Mouse (Mus musculus) embryo, embryonic 10.5 days (tissue): ENCODE measurements around the gene Terf2.
"Not testable (repeated sequence)": the region's sequence is repeated elsewhere in the genome, so short reads cannot be mapped to it uniquely, and the experiment has no call there.

Experiments
- DNase-seq: peaks from one replicate; pipeline ENCODE4 v3.0.0-alpha.2; 2015; ENCODE audit warnings: low spot score

The Terf2 gene

DNA sequence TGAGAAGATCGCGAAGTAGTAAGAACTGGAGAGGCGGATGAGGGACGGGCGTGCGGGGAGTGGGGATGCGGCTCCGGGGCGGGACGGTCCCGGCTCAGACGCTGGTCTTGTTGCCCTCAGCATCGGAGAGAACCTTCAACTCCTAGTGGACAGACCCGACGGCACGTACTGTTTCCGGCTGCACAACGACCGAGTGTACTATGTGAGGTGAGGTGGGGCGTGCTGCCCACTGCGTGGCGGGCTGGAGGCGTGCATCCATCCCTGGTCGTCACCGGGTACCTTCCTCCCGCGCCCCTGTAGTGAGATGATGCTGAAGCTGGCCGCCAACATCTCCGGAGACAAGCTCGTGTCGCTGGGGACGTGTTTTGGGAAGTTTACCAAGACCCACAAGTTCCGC is 39.4 kb downstream of the Terf2 start:
- DNase-seq = no peak

DNA sequence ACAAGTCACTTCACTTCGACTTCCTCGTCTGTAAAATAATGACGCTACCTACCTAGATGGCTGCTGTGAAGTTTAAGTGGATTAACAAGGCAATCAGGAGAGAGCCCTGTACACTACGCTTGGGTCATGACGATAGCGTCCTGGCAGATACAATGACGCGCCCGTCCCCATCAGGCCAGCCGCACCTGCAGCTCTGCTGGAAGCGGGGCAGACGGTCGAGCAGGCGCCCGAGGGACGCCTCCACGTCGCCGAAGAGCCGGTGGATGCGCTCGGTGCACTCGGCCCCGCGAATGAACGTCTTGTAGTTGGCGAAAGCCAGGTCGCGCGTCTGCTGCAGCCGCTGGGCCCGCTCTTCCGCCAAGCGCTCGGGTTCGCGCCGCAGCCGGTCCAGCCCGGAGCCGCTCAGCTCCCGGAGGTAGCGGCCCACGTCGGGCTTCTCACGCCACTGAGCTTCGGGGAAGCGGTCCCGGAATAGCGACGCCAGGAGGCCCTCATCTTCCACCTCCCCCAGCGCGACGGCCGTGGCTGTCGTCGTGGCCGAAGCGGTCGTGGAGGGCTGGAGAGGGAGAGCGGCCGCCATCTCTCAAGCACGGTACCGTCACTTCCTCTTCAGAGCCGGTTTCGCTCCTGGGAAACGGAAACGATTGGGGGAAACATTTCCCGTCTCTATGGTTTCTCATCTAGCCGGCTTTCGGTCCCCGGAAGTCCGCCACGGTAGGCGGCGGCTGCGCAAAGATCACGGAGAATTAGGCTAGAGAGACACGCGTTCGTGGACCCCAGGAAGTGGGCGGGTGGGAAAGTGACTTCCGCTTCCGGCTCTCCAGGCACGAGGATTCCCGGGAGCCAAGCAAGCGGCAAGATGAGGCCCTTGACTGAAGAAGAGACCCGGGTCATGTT is 40.0 kb downstream of the Terf2 start, which contains the start of the genes Cog8 and Nip7:
Gene Cog8, minus strand, starts transcription at position 614 of the 897 bp plus-strand sequence.
Gene Nip7, plus strand, starts transcription at position 802 of the 897 bp plus-strand sequence.
- DNase-seq = peak; percentile 98

DNA sequence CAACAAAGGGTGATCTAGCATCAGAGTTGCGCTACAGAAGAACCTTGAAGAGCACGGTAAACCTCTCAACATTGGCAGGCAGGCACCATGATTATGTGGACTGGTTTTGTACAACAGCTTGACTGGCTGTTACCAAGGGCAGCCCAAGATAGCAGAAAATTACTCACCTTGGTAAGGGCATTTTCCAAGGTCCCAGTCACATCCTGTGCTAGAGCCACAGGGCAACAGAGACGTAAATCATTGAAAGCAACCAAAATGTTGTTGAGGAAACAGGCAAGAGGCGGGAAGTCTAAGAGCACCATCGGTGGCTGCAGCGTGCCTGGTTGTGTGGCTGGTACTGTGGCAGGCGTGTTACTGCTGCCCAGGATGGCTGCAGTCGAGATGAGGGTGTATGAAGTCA is 44.3 kb downstream of the Terf2 start:
- no peak for DNase-seq

DNA sequence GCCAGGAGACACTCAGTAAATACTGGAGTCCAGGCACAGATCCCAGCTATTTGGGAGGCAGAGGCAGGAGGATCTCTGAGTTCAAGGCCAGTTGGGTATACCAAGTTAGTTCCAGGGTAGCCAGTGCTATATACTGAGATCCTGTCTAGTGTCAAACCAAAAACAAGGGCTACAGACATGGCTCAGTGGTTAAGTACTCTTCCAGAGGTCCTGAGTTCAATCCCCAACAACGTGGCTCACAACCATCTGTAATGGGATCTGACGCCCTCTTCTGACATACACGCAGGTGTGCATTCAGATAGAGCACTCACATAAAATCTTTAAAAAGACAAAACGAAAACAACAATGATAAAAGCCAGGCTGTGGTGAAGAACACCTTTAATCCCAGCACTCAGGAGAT is 46.9 kb downstream of the Terf2 start:
- no peak for DNase-seq

DNA sequence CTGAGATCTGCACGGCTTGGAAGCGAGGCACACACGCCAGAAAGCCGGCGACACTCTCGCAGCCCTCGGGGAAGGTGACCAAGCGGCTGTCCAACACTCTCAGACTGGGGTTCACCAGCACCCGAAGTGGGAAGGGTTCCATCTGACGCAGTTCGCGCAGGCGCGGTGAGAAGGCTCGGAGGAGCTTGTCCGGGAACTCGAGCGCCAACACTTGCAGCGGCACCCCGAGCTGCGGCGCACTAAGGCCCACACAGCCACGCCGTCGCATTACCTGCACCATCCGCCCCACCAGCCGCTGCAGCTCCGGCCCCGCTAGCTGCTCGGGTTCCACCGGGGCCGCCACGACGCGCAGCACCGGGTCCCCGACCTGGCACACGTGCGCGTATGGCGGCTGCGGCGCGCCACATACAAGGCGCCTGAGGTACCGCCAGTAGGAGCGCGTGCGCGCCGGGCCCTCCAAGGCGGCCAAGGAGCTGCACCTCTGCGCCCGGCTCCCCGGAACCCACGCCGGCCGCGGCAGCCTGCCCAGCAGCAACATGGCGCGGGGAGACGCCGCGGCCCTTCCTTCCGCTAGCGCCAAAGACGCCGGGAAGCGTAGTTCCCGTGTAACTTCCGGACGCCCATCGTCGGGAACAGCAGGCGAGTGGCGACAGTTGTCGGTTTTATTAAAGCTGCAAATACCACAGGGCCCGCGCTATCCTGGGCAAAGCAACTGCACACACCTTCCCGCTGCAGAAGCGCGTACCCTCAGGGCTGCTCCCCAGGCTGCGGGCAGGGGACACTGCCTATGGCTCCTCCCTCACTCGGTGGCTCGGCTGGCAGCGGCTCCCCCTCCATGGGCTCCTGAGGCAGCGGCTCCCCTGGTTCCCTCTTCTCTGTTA is 48.0 kb downstream of the Terf2 start, which contains the start of gene Pdf:
Gene Pdf, minus strand, starts transcription at position 554 of the 881 bp plus-strand sequence.
- DNase-seq = peak; percentile 82

DNA sequence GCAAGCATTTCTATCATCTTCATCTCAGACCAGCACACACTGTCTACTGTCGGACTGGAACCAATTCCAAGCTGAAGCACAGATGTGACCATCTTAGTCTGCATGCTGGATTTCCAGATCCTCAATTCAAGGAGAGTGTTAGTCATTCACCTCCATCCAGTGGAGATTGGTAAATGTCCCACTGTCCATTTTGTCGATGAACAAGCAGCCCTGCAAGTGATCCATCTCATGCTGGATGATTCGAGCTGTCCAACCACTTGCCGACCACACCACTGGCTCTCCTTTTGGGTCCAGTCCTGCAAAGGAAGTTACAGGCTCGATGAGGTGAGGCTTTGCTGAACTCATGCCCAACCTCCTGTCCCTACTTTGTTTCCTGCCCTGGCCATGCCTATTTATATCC is 49.4 kb downstream of the Terf2 start:
- DNase-seq = no peak

DNA sequence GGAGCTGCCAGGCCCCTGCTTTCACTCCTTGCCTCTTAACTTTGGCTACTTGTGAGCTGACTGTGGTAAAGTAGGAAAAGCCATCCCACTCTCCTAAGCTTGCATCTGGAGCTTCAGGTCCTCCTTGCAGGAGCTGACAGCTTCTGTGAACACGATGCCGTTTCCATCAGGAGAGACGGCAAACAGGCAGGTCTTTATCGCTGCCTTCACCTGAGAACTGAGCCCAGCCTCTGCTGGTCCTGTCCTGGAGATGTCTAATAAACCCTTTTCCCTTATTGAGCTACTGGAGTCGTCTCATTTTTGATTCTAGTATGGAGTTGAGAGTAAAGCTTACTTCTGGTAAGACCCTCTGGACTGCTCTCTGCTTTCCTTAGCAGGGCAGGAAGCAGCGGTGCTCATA is 50.9 kb downstream of the Terf2 start:
- no peak for DNase-seq

DNA sequence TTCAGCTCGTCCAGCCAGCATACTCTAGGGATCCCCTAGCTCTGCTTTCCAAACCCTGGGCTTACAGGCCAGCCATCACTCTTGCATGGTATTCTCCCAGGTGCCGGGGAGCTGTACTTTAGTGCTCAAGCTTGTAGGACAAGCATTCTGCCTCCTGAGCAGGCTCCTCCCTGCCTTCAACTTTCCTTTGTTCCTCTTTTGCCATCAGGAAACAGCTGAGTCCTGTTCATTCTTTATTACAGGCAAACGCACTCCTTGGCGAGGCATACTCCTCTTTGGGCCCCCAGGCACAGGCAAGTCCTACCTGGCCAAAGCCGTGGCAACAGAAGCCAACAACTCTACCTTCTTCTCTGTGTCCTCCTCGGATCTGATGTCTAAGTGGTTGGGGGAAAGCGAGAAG is 55.7 kb downstream of the Terf2 start:
- DNase-seq = no peak

DNA sequence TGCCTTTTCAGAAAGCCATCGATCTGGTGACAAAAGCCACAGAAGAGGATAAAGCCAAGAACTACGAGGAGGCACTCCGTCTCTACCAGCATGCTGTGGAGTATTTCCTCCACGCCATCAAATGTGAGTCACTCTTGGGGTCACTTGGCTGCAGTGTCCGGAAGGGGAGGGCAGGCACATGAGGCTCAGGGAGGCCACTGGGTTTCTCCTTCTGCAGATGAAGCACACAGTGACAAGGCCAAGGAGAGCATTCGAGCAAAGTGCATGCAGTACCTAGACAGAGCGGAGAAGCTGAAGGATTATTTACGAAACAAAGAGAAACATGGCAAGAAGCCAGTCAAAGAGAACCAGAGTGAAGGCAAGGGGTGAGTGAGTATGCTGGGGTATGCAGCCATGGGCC is 59.7 kb downstream of the Terf2 start:
- DNase-seq = no peak

DNA sequence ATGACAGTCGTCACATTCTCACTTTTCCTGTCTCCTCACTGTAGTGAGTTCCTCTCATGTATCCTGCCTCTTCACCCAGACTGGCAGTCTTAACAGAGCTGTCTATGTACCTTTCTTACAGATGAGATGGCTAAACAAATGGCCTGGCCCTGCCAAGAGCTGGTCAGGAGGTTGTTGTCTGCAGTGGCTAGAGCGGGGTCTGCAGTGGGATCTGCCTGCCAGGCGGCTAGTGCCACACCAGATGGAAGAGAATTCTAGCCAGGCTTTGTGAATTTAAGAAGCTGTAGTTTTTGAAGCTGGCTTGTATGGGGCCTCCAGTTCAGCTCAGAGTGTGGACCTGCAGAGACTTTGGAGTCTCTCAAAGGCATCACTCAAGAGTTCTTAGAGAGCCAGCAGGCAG is 60.7 kb downstream of the Terf2 start:
- DNase-seq = no peak

DNA sequence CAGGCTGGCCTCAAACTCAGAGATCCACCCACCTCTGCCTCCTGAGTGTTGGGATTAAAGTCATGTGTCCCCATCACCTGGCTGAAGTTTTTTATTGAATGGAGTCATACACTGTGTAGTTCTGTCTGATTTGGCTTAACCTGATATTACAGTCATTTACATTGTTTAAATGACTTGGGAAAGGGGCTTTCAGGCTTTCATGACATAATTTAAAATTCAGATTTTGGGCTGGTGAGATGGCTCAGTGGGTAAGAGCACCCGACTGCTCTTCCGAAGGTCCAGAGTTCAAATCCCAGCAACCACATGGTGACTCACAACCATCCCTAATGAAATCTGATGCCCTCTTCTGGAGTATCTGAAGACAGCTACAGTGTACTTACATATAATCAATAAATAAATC is 62.7 kb downstream of the Terf2 start:
- DNase-seq = not testable (repeated sequence)

DNA sequence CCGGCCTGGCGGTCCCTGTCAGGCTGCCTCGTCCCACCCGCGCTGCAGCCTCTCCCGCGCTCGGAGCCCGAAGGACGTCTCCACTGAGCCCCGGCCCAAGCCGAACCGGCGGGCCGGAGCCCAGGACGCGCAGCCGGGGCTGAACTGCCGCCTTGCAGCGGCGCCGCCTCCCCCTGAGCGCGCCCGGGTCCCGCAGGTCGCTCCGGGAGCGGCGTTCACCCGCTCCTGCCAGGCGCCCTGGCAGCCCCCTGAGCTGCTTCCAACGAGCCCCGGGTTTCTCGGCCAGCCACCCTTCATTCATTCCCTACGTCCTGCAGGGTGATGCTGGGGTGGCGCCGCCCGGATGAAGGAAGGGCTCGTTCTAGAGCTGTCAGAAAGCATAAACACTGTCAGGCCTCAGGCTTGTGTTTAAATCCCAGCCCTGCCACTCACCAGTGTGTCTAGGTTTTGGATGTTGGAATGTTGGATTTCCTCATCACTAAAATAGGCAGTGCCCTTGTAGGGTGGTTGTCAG is 64.7 kb downstream of the Terf2 start:
- peak; percentile 20 for DNase-seq

DNA sequence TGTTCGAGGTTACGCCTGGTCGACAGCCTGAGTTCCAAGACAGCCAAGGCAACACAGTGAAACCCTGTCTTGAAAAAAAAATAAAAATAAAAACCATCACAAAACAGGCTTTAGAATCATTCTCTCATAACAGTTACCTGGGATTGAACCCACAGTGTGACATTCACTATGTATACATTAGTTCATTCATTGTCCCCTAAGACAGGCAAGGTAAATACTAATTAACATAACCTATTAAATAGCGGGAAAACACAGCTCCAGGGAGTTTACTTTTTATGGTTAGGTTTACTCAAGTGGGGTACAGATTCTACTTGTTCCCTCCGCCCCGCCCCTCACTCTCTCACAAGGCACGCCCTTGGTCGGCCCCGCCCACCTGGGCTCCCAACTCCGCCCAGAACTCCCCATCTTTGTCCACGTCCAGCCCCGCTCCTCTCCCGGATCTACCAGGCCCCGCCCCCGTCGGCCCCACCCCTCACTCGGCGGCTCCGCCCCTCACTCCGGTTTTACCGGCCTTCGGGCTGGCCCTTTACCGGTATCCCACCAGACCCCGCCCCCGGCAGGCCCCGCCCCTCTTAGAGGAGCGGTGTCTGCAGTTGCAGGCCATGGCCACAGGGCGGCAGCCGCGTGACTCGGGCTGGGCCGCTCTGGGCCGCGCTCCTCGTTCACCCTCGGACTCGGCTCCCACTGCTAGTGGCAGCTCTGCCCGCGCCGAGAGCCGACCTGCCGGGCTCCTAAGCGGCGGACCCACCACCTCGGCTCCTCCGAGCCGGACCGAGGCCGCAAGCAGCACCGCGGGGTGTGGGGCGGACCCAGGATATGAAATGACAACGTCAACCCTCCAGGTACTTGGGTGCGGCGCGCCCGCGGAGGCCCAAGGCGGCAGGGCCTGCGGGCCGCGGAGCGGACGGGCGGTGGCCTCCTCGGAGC is 65.4 kb downstream of the Terf2 start, which contains the start of gene Vps4a:
Gene Vps4a, plus strand, starts transcription at position 573 of the 927 bp plus-strand sequence.
- peak; percentile 96 for DNase-seq

DNA sequence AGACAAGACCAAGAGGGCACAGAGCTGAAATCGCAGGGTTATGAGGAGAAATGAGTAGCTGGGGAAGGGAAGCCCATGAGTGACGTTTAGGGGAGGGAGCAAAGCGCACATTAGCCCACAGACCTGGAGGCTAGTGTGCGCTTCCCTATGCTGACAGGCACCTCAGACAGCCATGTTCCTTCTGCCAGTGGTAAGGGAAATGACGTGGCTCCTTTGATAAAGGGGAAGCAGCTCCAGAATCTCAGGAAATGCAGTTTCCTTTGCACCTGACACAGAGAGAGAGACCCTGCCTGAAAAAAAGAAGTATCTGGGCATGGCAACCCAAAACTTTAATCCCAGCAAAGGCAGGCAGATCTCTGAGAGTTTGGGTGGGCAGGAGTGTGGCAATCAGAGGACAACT is 66.3 kb downstream of the Terf2 start:
- DNase-seq = no peak

DNA sequence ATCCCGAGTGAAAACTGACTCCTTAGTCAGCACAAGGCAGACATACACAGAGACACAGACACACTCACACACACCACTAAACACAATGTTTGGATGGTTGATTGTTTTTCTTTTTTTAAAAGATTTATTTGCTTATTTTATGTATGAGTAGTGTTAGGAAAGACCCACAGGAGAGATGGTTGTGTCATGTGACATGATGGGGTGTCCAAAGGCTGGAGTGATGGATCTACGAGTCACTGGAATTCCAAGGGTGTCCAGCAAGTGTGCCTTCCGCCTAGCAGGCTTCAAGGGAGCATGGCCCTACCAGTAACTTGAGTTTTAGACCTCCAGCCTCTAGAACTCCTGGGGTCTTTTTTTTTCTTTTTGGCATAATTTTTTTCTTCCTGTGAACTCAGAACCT is 67.0 kb downstream of the Terf2 start:
- no peak for DNase-seq

DNA sequence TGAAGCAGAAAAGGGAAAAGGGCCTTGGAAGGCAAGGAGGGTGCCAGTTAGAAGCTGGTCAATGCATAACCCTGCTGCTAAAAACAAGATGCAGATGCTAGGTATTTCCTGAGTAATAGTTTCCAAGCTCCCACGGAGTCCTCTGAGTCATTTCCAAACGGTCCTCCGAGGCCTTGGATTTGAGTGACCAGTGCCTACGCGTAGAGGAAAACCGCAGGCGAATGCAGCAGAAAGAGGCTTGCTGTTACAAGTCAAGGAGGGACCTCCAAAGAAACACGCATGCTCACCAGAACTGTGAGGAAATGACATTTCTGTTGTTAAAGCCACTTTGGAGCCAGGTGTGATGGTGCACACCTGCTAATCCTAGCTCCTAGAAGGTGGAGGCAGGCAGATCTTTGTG is 72.9 kb downstream of the Terf2 start:
- no peak for DNase-seq
